Mouse (Mus musculus): ENCODE results near the gene 9430097D07Rik.

GRCm38 (mm10) chr2:32581450-32582095, 6.1 kb upstream of the 9430097D07Rik start:
- no peak for TF ChIP-seq CTCF (IDR thresholded peaks at IDR 0.05; ENCODE audit: low read depth, low read length)
- TF ChIP-seq POLR2A (IDR thresholded peaks at IDR 0.05; ENCODE audit: extremely low read depth, insufficient read depth, low read length): no peak

Measured in liver, adult 2 months (tissue).